Comparison of ENCODE assay signal across 8 mouse cellular contexts in the genomic region with DNA sequence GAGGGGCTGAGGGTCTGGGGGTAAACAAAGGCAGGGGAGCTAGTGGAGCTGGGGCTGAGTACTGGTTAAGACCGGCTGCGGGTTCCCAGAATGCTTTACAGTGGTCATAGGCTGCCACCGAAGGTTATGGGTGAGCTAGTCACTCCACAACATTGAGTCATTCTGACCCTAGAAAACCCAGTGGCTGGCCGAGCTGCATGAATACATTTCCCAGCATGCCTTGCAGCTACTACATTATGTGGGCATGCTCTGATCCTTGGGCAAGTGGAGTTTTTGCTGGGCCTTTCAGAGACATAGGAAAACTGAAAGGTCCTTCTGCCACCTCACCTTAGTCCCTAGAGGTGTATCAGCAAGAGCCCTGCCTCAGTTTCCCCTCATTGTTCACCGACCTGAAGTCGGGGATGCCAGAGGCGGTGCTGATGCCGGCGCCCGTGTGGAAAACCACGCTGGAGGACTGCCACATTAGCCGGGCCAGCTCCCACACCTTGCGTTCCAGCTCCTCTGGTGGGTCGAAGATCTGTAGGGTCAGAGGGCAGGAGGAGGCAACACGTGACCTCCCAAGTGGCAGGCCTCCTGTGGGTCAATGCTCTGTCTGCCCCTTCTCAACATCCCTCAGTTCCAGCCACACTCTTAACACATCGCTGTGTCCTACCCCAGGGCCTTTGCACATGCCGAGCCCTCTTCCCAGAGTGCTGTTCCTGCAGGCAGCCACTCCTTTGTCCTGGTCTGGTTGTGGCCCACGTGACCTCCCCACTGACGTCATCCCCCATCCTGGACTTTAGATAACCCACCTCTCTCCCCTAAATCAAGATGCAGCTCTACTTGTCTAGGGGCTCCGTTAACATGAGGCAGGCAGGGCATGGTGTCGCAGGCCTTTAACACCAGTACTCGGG. TPM values are rescaled to one million over a fixed set of nuclear protein-coding genes. Genes with fewer than 3 reads are reported as not detected.
DNase-seq lines count a peak whose midpoint lies in the region; ATAC-seq and TF ChIP-seq lines count a peak whose summit lies in the region.

No protein-coding gene starts in this region.

- intact Hi-C loops in left cerebral cortex, postnatal 14 days (cut with DNase I), result no loop called here

- ATAC-seq in CD4-positive, CD25-positive, alpha-beta regulatory T cell, adult 4 months, result no peak
- ATAC-seq in lung, postnatal 0 days, result no peak
- ATAC-seq in hindbrain, embryonic 15.5 days (ENCODE audit: low FRiP score, low read depth), result peak; percentile 2; the same call in 1 of the 2 replicates
- peak; percentile 2 for ATAC-seq in midbrain, embryonic 15.5 days (replicated peaks)

- TF ChIP-seq EP300 in lung, postnatal 0 days (IDR thresholded peaks at IDR 0.05), result no peak

- peaks cover 14% of the 10 kb centered on the region; the same call in 1 of the 2 replicates for H3K36me3 ChIP-seq in lung, postnatal 0 days (ENCODE audit: insufficient read depth, low read length)
- peaks cover 13% of the 10 kb centered on the region; the same call in 1 of the 2 replicates for H3K36me3 ChIP-seq in hindbrain, embryonic 15.5 days
- H3K36me3 ChIP-seq in midbrain, embryonic 15.5 days (replicated peaks), result peaks cover 10% of the 10 kb centered on the region; the same call in 1 of the 2 replicates

- peak overlapping the region; percentile 66 for H3K4me3 ChIP-seq in lung, postnatal 0 days (ENCODE audit: low read depth, low read length)
- H3K4me3 ChIP-seq in hindbrain, embryonic 15.5 days, result peak overlapping the region; percentile 80
- peak overlapping the region; percentile 89 for H3K4me3 ChIP-seq in midbrain, embryonic 15.5 days

- 90% methylated on average over 22 of the region's 22 CpGs for WGBS in lung, postnatal 0 days
- WGBS in hindbrain, embryonic 15.5 days, result 90% methylated on average over 22 of the region's 22 CpGs
- WGBS in midbrain, embryonic 15.5 days, result 93% methylated on average over 22 of the region's 22 CpGs

- peak overlapping the region; percentile 92; the same call in 1 of the 2 replicates for H3K27ac ChIP-seq in lung, postnatal 0 days (ENCODE audit: low read length)
- H3K27ac ChIP-seq in hindbrain, embryonic 15.5 days (replicated peaks), result peak overlapping the region; percentile 91
- peak overlapping the region; percentile 86 for H3K27ac ChIP-seq in midbrain, embryonic 15.5 days

- no peaks in the 10 kb centered on the region for H3K9me3 ChIP-seq in lung, postnatal 0 days (ENCODE audit: low read length)
- no peaks in the 10 kb centered on the region for H3K9me3 ChIP-seq in hindbrain, embryonic 15.5 days
- H3K9me3 ChIP-seq in midbrain, embryonic 15.5 days, result no peaks in the 10 kb centered on the region

- DNase-seq in CD4-positive, CD25-positive, alpha-beta regulatory T cell, adult 2 months (ENCODE audit: low read depth, low spot score), result peak; percentile 32
- peak; percentile 33 for DNase-seq in lung, postnatal 0 days (ENCODE audit: low spot score)
- DNase-seq in lung, postnatal 25 days (ENCODE audit: low spot score), result no peak
- DNase-seq in left cerebral cortex, postnatal 14 days (ENCODE audit: low spot score in 2 of 2), result no peak
- DNase-seq in frontal cortex, postnatal 36 days (ENCODE audit: low spot score in 2 of 2), result no peak

- H3K4me1 ChIP-seq in lung, postnatal 0 days (ENCODE audit: insufficient read depth, low read depth, low read length), result peaks cover 13% of the 10 kb centered on the region
- H3K4me1 ChIP-seq in hindbrain, embryonic 15.5 days (replicated peaks), result peaks cover 21% of the 10 kb centered on the region
- H3K4me1 ChIP-seq in midbrain, embryonic 15.5 days, result peaks cover 24% of the 10 kb centered on the region

- no peaks in the 10 kb centered on the region for H3K27me3 ChIP-seq in lung, postnatal 0 days (replicated peaks; ENCODE audit: insufficient read depth, low read length)
- peaks cover 2% of the 10 kb centered on the region; the same call in 1 of the 2 replicates for H3K27me3 ChIP-seq in hindbrain, embryonic 15.5 days
- H3K27me3 ChIP-seq in midbrain, embryonic 15.5 days (replicated peaks), result 0 out of 2 replicates have a peak, but pooled peaks cover 6% of the 10 kb centered on the region

- H3K4me2 ChIP-seq in lung, postnatal 0 days (replicated peaks; ENCODE audit: low read depth, low read length), result peak overlapping the region; percentile 78
- peak overlapping the region; percentile 83 for H3K4me2 ChIP-seq in hindbrain, embryonic 15.5 days
- peak overlapping the region; percentile 90 for H3K4me2 ChIP-seq in midbrain, embryonic 15.5 days

- no peak for TF ChIP-seq CTCF in lung, postnatal 0 days (IDR thresholded peaks at IDR 0.05)

- no peak overlapping the region for H3K9ac ChIP-seq in lung, postnatal 0 days (replicated peaks; ENCODE audit: low read depth)
- peak overlapping the region; percentile 79 for H3K9ac ChIP-seq in hindbrain, embryonic 15.5 days
- peak overlapping the region; percentile 86 for H3K9ac ChIP-seq in midbrain, embryonic 15.5 days

RNA-seq across cellular contexts. Expression of gene Sirt6, which starts 1.2 kb away (rescaled TPM):
- 10 to 100 TPM; 24.1 to 26.8 TPM for polyA plus RNA-seq in CD4-positive, CD25-positive, alpha-beta regulatory T cell, adult 4 months (2017; shearing (Covaris generic))
- polyA plus RNA-seq in lung, postnatal 0 days (2015; fragmentation: Nextera tagmentation; extraction: Ambion mirVana), result 24.1 and 24.2 TPM in 2 replicates
- 49.0 and 49.1 TPM in 2 replicates for polyA plus RNA-seq in hindbrain, embryonic 15.5 days (2015; fragmentation: Nextera tagmentation; extraction: Ambion mirVana)
- 60.1 and 60.4 TPM in 2 replicates for polyA plus RNA-seq in midbrain, embryonic 15.5 days (2015; fragmentation: Nextera tagmentation; extraction: Ambion mirVana)
- 10 to 100 TPM; 23.6 to 25.1 TPM for total RNA-seq in left cerebral cortex, postnatal 14 days (2021)

RNA-seq across cellular contexts. Expression of gene Ankrd24, which starts 2.0 kb away (rescaled TPM):
- 1 to 10 TPM; 1.2 to 3.8 TPM for polyA plus RNA-seq in CD4-positive, CD25-positive, alpha-beta regulatory T cell, adult 4 months (2017; shearing (Covaris generic))
- polyA plus RNA-seq in lung, postnatal 0 days (2015; fragmentation: Nextera tagmentation; extraction: Ambion mirVana), result 4.4 and 5.3 TPM in 2 replicates
- polyA plus RNA-seq in hindbrain, embryonic 15.5 days (2015; fragmentation: Nextera tagmentation; extraction: Ambion mirVana), result 19.4 and 23.6 TPM in 2 replicates
- 19.1 and 20.2 TPM in 2 replicates for polyA plus RNA-seq in midbrain, embryonic 15.5 days (2015; fragmentation: Nextera tagmentation; extraction: Ambion mirVana)
- total RNA-seq in left cerebral cortex, postnatal 14 days (2021), result 10 to 100 TPM; 31.9 to 34.5 TPM

RNA-seq across cellular contexts. Expression of gene BC025920, which starts 20.3 kb away (rescaled TPM):
- polyA plus RNA-seq in CD4-positive, CD25-positive, alpha-beta regulatory T cell, adult 4 months (2017; shearing (Covaris generic)), result 1 to 10 TPM; 3.6 to 3.8 TPM
- 0.07 and 0.29 TPM in 2 replicates for polyA plus RNA-seq in lung, postnatal 0 days (2015; fragmentation: Nextera tagmentation; extraction: Ambion mirVana)
- 1.7 and 2.1 TPM in 2 replicates for polyA plus RNA-seq in hindbrain, embryonic 15.5 days (2015; fragmentation: Nextera tagmentation; extraction: Ambion mirVana)
- 1.8 and 2.0 TPM in 2 replicates for polyA plus RNA-seq in midbrain, embryonic 15.5 days (2015; fragmentation: Nextera tagmentation; extraction: Ambion mirVana)
- total RNA-seq in left cerebral cortex, postnatal 14 days (2021), result 1 to 10 TPM; 1.9 to 2.2 TPM

RNA-seq across cellular contexts. Expression of gene Gm10778, which starts 22.5 kb away (rescaled TPM):
- 1 to 10 TPM; 7.1 to 7.5 TPM for polyA plus RNA-seq in CD4-positive, CD25-positive, alpha-beta regulatory T cell, adult 4 months (2017; shearing (Covaris generic))
- polyA plus RNA-seq in lung, postnatal 0 days (2015; fragmentation: Nextera tagmentation; extraction: Ambion mirVana), result 2.6 and 2.9 TPM in 2 replicates
- 5.4 and 6.5 TPM in 2 replicates for polyA plus RNA-seq in hindbrain, embryonic 15.5 days (2015; fragmentation: Nextera tagmentation; extraction: Ambion mirVana)
- polyA plus RNA-seq in midbrain, embryonic 15.5 days (2015; fragmentation: Nextera tagmentation; extraction: Ambion mirVana), result 6.6 and 6.9 TPM in 2 replicates
- 1 to 10 TPM; 4.8 TPM for total RNA-seq in left cerebral cortex, postnatal 14 days (2021)

RNA-seq across cellular contexts. Expression of gene Tle6, which starts 25.5 kb away (rescaled TPM):
- polyA plus RNA-seq in CD4-positive, CD25-positive, alpha-beta regulatory T cell, adult 4 months (2017; shearing (Covaris generic)), result 1 to 10 TPM in 1 of 2 experiments, not detected in 1; 2.8 TPM
- 12.8 and 18.5 TPM in 2 replicates for polyA plus RNA-seq in lung, postnatal 0 days (2015; fragmentation: Nextera tagmentation; extraction: Ambion mirVana)
- 8.7 and 9.8 TPM in 2 replicates for polyA plus RNA-seq in hindbrain, embryonic 15.5 days (2015; fragmentation: Nextera tagmentation; extraction: Ambion mirVana)
- polyA plus RNA-seq in midbrain, embryonic 15.5 days (2015; fragmentation: Nextera tagmentation; extraction: Ambion mirVana), result 6.7 and 8.0 TPM in 2 replicates
- 1 to 10 TPM; 1.3 to 2.7 TPM for total RNA-seq in left cerebral cortex, postnatal 14 days (2021)

Comparison
In these comparisons a context has a peak if more than half of its experiments do, and no peak if none do; other contexts are left out.
1. DNase-seq: peak in CD4-positive, CD25-positive, alpha-beta regulatory T cell, adult 2 months (single experiment) and lung, postnatal 0 days (single experiment); none in lung, postnatal 25 days (single experiment), left cerebral cortex, postnatal 14 days (0 of 2) and frontal cortex, postnatal 36 days (0 of 2).
2. ATAC-seq: peak in hindbrain, embryonic 15.5 days (single experiment) and midbrain, embryonic 15.5 days (single experiment); none in CD4-positive, CD25-positive, alpha-beta regulatory T cell, adult 4 months (single experiment) and lung, postnatal 0 days (single experiment).
3. Peak in every context shown above with its lines, with median percentiles within 50 percentile points of each other: H3K27ac ChIP-seq, H3K4me2 ChIP-seq and H3K4me3 ChIP-seq.